Mouse (Mus musculus): ENCODE measurements around the gene Angel1. TPM values are rescaled to one million over a fixed set of nuclear protein-coding genes. Genes with fewer than 3 reads are reported as not detected.

Gene Angel1
- total RNA-seq (2023; ENCODE audit: inconsistent age), result 8.9 to 10.6 TPM (median 9.9 TPM) in 4 replicates

GRCm38 (mm10) chr12:86726120-86726640 is at the start of gene Angel1:
TSS of gene Angel1 (minus strand) at chr12:86726460.

GRCm38 (mm10) chr12:86734319-86734810 is 8.1 kb upstream of the Angel1 start, which contains the start of gene Lrrc74a:
TSS of gene Lrrc74a (plus strand) at chr12:86734369.

GRCm38 (mm10) chr12:86678591-86679545 is 47.4 kb downstream of the Angel1 start, which contains the start of gene Vash1:
TSS of gene Vash1 (plus strand) at chr12:86678700.

Other genes with a start within 250 kb of the Angel1 start
- gene Vash1, start 47.8 kb downstream of the Angel1 start, total RNA-seq (2023; ENCODE audit: inconsistent age), result not detected in 4 replicates
- not detected in 4 replicates for gene Lrrc74a, start 7.9 kb upstream of the Angel1 start, total RNA-seq (2023; ENCODE audit: inconsistent age)
- 47.0 to 50.7 TPM (median 49.3 TPM) in 4 replicates for gene Irf2bpl, start 158.3 kb upstream of the Angel1 start, total RNA-seq (2023; ENCODE audit: inconsistent age)
- 51.6 to 60.1 TPM (median 56.2 TPM) in 4 replicates for gene Cipc, start 220.6 kb upstream of the Angel1 start, total RNA-seq (2023; ENCODE audit: inconsistent age)

Data from B cell, adult (primary cell).